Mouse (Mus musculus) adrenal gland, postnatal 36 days (tissue): ENCODE results near the gene Htr1d. TPM values are rescaled to one million over a fixed set of nuclear protein-coding genes. Genes with fewer than 3 reads are reported as not detected.

Experiments
- total RNA-seq, 2 experiments: library from RNA; stranded (reverse); gene quantifications; 2 replicates each; pipeline ENCODE4 v1.2.3; 2021

The Htr1d gene
- total RNA-seq, 2 experiments from 2014 or later: 0.10 TPM; not detected in 1

Other genes with a start within 250 kb of the Htr1d start
- gene Asap3, start 217.2 kb upstream of the Htr1d start, total RNA-seq: 1 to 10 TPM; 1.7 to 2.1 TPM
- gene Tcea3, start 175.8 kb upstream of the Htr1d start, total RNA-seq: 1 to 10 TPM; 2.7 to 2.8 TPM
- gene Zfp46, start 138.8 kb upstream of the Htr1d start, total RNA-seq: 10 to 100 TPM; 17.0 to 21.4 TPM
- gene Hnrnpr, start 112.6 kb upstream of the Htr1d start, total RNA-seq: 10 to 100 TPM; 73.9 to 81.7 TPM
- under 1 TPM; 0.26 to 0.53 TPM for gene 6030445D17Rik, start 38.7 kb downstream of the Htr1d start, total RNA-seq
- 10 to 100 TPM; 30.7 to 35.7 TPM for gene Luzp1, start 46.2 kb downstream of the Htr1d start, total RNA-seq
- gene Kdm1a, start 179.2 kb downstream of the Htr1d start, total RNA-seq: 10 to 100 TPM; 41.8 to 51.0 TPM
- gene Tex46, start 186.9 kb downstream of the Htr1d start, total RNA-seq: not detected
- gene Lactbl1, start 199.1 kb downstream of the Htr1d start, total RNA-seq: not detected